Mouse (Mus musculus): Measurements from ENCODE around the gene Crb2. TPM values are rescaled to one million over a fixed set of nuclear protein-coding genes. Genes with fewer than 3 reads are reported as not detected.

The Crb2 gene
- polyA plus RNA-seq, 2 experiments: 0.41 to 0.60 TPM

- Histone ChIP-seq H3K4me3 (replicated peaks; ENCODE audit: low read length) (no peak overlapping the region), H3K27me3 (ENCODE audit: control insufficient read depth, insufficient read depth, low read length) (no peaks in the 10 kb centered on the region)
- 26% methylated on average over 6 of the region's 6 CpGs for WGBS
Observed at GRCm38 (mm10) chr2:37760633-37761032, 15.4 kb upstream of the Crb2 start.

DNA sequence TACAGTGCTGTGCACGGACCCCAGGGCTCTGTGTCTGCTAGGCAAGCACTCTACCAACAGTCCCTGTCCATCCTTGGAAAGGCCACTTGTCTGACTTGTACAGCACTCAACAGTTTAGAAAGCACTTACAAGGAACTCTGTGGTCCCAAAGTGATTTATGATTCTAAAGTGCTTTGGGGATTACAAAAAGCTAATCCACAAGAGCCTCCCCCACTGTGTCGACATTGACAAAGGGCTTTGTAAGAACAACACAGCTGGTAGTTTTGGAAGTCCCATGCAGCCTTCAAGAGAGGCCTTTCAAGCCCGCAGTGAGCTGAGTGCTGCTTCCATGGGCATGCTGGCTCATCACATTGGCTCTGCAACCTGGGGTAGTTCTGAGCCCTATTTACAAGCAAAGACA lies 12.4 kb upstream of the Crb2 start:
- no peaks in the 10 kb centered on the region for H3K27me3 ChIP-seq (ENCODE audit: control insufficient read depth, insufficient read depth, low read length)
- H3K4me1 ChIP-seq (ENCODE audit: control insufficient read depth, insufficient read depth, low read length): peaks cover 50% of the 10 kb centered on the region
- H3K9ac ChIP-seq (ENCODE audit: low read depth, low read length, severe bottlenecking): no peak overlapping the region
- no peaks in the 10 kb centered on the region for H3K36me3 ChIP-seq (ENCODE audit: control insufficient read depth, insufficient read depth, low read length)
- no peak overlapping the region for H3K27ac ChIP-seq (replicated peaks; ENCODE audit: low read depth, low read length)
- H3K4me3 ChIP-seq (replicated peaks; ENCODE audit: low read length): no peak overlapping the region
- ATAC-seq (ENCODE audit: low FRiP score, low read depth) (no peak), DNase-seq (ENCODE audit: low spot score) (no peak)
- H3K9me3 ChIP-seq (ENCODE audit: control insufficient read depth, low read length): no peaks in the 10 kb centered on the region
- 28% methylated on average over 3 of the region's 3 CpGs for WGBS
- H3K4me2 ChIP-seq (replicated peaks; ENCODE audit: low read depth, low read length, severe bottlenecking): no peak overlapping the region
- no peak for TF ChIP-seq POLR2A (IDR thresholded peaks at IDR 0.05; ENCODE audit: borderline replicate concordance, extremely low read depth, insufficient read depth, insufficient read length)

More at GRCm38 (mm10) chr2:37760633-37761032, 15.4 kb upstream of the Crb2 start:
- no peak overlapping the region for H3K27ac ChIP-seq (replicated peaks; ENCODE audit: low read depth, low read length)
- DNase-seq (ENCODE audit: low spot score): no peak
- H3K4me1 ChIP-seq (ENCODE audit: control insufficient read depth, insufficient read depth, low read length): peaks cover 35% of the 10 kb centered on the region
- TF ChIP-seq POLR2A (IDR thresholded peaks at IDR 0.05; ENCODE audit: borderline replicate concordance, extremely low read depth, insufficient read depth, insufficient read length): no peak
- no peak overlapping the region for H3K4me2 ChIP-seq (replicated peaks; ENCODE audit: low read depth, low read length, severe bottlenecking)
- no peak for ATAC-seq (ENCODE audit: low FRiP score, low read depth)
- H3K9ac ChIP-seq (ENCODE audit: low read depth, low read length, severe bottlenecking): no peak overlapping the region
- no peaks in the 10 kb centered on the region for H3K36me3 ChIP-seq (ENCODE audit: control insufficient read depth, insufficient read depth, low read length)
- H3K9me3 ChIP-seq (ENCODE audit: control insufficient read depth, low read length): no peaks in the 10 kb centered on the region

- Histone ChIP-seq H3K36me3 (ENCODE audit: control insufficient read depth, insufficient read depth, low read length) (no peaks in the 10 kb centered on the region), H3K4me1 (ENCODE audit: control insufficient read depth, insufficient read depth, low read length) (peaks cover 52% of the 10 kb centered on the region), H3K9ac (ENCODE audit: low read depth, low read length, severe bottlenecking) (no peak overlapping the region), H3K27ac (replicated peaks; ENCODE audit: low read depth, low read length) (no peak overlapping the region), H3K9me3 (ENCODE audit: control insufficient read depth, low read length) (no peaks in the 10 kb centered on the region), H3K4me2 (replicated peaks; ENCODE audit: low read depth, low read length, severe bottlenecking) (no peak overlapping the region), H3K27me3 (ENCODE audit: control insufficient read depth, insufficient read depth, low read length) (no peaks in the 10 kb centered on the region), H3K4me3 (replicated peaks; ENCODE audit: low read length) (no peak overlapping the region)
- WGBS: 50% methylated on average over 2 of the region's 2 CpGs
- ATAC-seq (ENCODE audit: low FRiP score, low read depth) (no peak), DNase-seq (ENCODE audit: low spot score) (no peak)
- no peak for TF ChIP-seq POLR2A (IDR thresholded peaks at IDR 0.05; ENCODE audit: borderline replicate concordance, extremely low read depth, insufficient read depth, insufficient read length)
Observed at GRCm38 (mm10) chr2:37764514-37764913, 11.5 kb upstream of the Crb2 start.

DNA sequence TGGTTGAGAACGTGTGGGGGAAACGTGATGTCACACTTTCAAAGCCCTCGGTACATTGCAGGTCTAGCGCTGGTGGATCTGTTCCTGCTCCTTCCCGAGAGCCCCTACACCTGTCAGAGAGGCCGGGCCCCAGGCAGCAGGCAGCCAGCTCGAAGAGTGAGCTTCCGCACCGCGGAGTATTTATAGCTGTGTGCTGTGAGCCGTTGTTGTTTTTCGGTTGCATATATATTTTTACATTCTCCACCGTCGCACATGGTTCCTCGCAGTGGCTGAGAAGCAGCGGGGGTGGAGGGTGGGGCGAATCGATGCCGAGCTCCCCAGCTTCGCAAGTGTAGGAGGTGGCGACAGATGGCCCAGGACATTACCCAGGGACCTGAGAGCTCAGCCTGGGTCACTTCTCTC lies 11.0 kb upstream of the Crb2 start:
- Histone ChIP-seq H3K27ac (replicated peaks; ENCODE audit: low read depth, low read length) (no peak overlapping the region), H3K27me3 (ENCODE audit: control insufficient read depth, insufficient read depth, low read length) (no peaks in the 10 kb centered on the region), H3K9me3 (ENCODE audit: control insufficient read depth, low read length) (no peaks in the 10 kb centered on the region), H3K4me3 (replicated peaks; ENCODE audit: low read length) (no peak overlapping the region), H3K4me1 (ENCODE audit: control insufficient read depth, insufficient read depth, low read length) (peaks cover 52% of the 10 kb centered on the region), H3K4me2 (replicated peaks; ENCODE audit: low read depth, low read length, severe bottlenecking) (peak overlapping the region; percentile 21), H3K36me3 (ENCODE audit: control insufficient read depth, insufficient read depth, low read length) (no peaks in the 10 kb centered on the region), H3K9ac (ENCODE audit: low read depth, low read length, severe bottlenecking) (0 out of 2 replicates have a peak overlapping the region, but pooled peaks have one; percentile 12)
- no peak for DNase-seq (ENCODE audit: low spot score)
- WGBS: 13% methylated on average over 21 of the region's 21 CpGs
- no peak for ATAC-seq (ENCODE audit: low FRiP score, low read depth)
- no peak for TF ChIP-seq POLR2A (IDR thresholded peaks at IDR 0.05; ENCODE audit: borderline replicate concordance, extremely low read depth, insufficient read depth, insufficient read length)

DNA sequence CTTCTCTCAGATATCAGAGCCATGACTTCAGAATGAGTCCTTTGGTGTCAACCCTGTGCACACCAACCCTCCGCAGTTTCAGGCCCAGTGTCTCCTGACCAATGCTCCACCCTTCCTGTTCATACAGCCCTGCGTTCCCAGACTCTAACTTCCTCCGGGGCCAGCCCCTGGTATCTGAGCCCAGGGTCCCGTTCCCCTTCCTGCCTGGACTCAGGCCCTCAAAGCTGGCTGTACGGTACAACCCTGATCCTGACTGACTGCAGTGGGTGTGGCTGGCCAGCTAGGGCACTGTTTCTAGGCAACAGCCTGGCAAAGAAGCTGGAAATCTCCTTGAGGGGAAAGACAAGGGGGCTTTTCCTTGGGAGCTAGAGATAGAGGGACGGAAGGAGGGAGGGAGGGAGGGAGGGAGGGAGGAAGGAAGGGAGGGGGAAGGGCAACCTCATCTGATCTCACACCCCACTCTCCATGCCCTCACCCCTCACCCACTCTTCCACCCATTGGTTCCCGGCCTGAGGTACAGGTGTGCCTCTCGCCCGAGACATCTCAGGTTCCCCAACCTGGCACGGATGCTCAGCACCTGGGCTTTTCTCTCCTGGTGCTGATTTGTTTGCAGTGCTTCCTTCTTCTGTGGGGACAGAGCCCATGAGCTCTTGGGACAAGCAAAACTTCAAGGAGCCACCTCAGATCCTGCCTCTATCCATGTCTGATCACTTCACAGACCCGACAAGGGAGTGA lies 9.9 kb upstream of the Crb2 start:
- peaks cover 56% of the 10 kb centered on the region for H3K4me1 ChIP-seq (ENCODE audit: control insufficient read depth, insufficient read depth, low read length)
- H3K9ac ChIP-seq (ENCODE audit: low read depth, low read length, severe bottlenecking): no peak overlapping the region
- DNase-seq (ENCODE audit: low spot score) (no peak), ATAC-seq (ENCODE audit: low FRiP score, low read depth) (no peak)
- no peaks in the 10 kb centered on the region for H3K36me3 ChIP-seq (ENCODE audit: control insufficient read depth, insufficient read depth, low read length)
- TF ChIP-seq POLR2A (IDR thresholded peaks at IDR 0.05; ENCODE audit: borderline replicate concordance, extremely low read depth, insufficient read depth, insufficient read length): no peak
- H3K4me2 ChIP-seq (replicated peaks; ENCODE audit: low read depth, low read length, severe bottlenecking): no peak overlapping the region
- H3K4me3 ChIP-seq (replicated peaks; ENCODE audit: low read length): no peak overlapping the region
- WGBS: 54% methylated on average over 11 of the region's 11 CpGs
- H3K27me3 ChIP-seq (ENCODE audit: control insufficient read depth, insufficient read depth, low read length): no peaks in the 10 kb centered on the region
- H3K27ac ChIP-seq (replicated peaks; ENCODE audit: low read depth, low read length): no peak overlapping the region
- no peaks in the 10 kb centered on the region for H3K9me3 ChIP-seq (ENCODE audit: control insufficient read depth, low read length)
